Comparison of ENCODE assay signal across 9 mouse cellular contexts in genomic region chr4:153110291-153110746, GRCm38 (mm10).
DNase-seq lines count a peak whose midpoint lies in the region; ATAC-seq and TF ChIP-seq lines count a peak whose summit lies in the region.
"Had no signal": no experiment of that assay in that cellular context is flagged by ENCODE, and none has a peak within 500 bp of the region (broad histone marks: within the 10 kb centered on the region; RNA-seq: fewer than 3 reads in every experiment).

No protein-coding gene starts in this region.

- no peak overlapping the region for H3K9ac ChIP-seq in heart, postnatal 0 days (replicated peaks; ENCODE audit: low read depth, low read length)
- H3K9ac ChIP-seq: limb, embryonic 13.5 days had no signal

- TF ChIP-seq CTCF in heart, postnatal 0 days (IDR thresholded peaks at IDR 0.05; ENCODE audit: low read depth) = 0 out of 2 replicates have a peak, but pooled peaks have one; percentile 10

- H3K4me2 ChIP-seq in heart, postnatal 0 days (ENCODE audit: low read depth, low read length) = no peak overlapping the region
- H3K4me2 ChIP-seq: limb, embryonic 13.5 days had no signal

- H3K27ac ChIP-seq in heart, postnatal 0 days (ENCODE audit: low read depth) = no peak overlapping the region
- H3K27ac ChIP-seq: limb, embryonic 13.5 days had no signal

- no peak for TF ChIP-seq EP300 in heart, postnatal 0 days (IDR thresholded peaks at IDR 0.05; ENCODE audit: low read depth)

- H3K9me3 ChIP-seq in heart, postnatal 0 days (replicated peaks; ENCODE audit: control insufficient read depth, low read length) = 0 out of 2 replicates have a peak, but pooled peaks cover 8% of the 10 kb centered on the region

- ATAC-seq in heart, postnatal 0 days (ENCODE audit: insufficient read depth, low read depth) = no peak

- no peak overlapping the region for H3K4me3 ChIP-seq in heart, postnatal 0 days (ENCODE audit: low read depth, low read length)
- H3K4me3 ChIP-seq: limb, embryonic 13.5 days had no signal

- H3K27me3 ChIP-seq in heart, postnatal 0 days (ENCODE audit: control insufficient read depth, insufficient read depth, low read length) = no peaks in the 10 kb centered on the region
- H3K27me3 ChIP-seq: limb, embryonic 13.5 days had no signal

- H3K36me3 ChIP-seq in heart, postnatal 0 days (replicated peaks; ENCODE audit: control insufficient read depth, insufficient read depth, low read length) = no peaks in the 10 kb centered on the region
- H3K36me3 ChIP-seq: limb, embryonic 13.5 days had no signal

- 28% methylated on average over 16 of the region's 16 CpGs for WGBS in heart, postnatal 0 days

- H3K4me1 ChIP-seq in heart, postnatal 0 days (ENCODE audit: control insufficient read depth, insufficient read depth) = no peaks in the 10 kb centered on the region

- DNase-seq in cerebellum, postnatal 14 days = peak; percentile 44 to 45
- DNase-seq in cerebellum, adult 18-20 months = no peak
- peak; percentile 24 for DNase-seq in ES-CJ7 (ENCODE audit: low read depth, low spot score)
- DNase-seq in heart, postnatal 0 days (ENCODE audit: low spot score) = no peak
- DNase-seq in kidney, postnatal 4 days = peak; percentile 69 to 75
- peak; percentile 34 for DNase-seq in lung, postnatal 36 days
- no peak for DNase-seq in urinary bladder, postnatal 36 days (ENCODE audit: low spot score in 2 of 2)
- no peak for DNase-seq in liver

Comparison
In these comparisons a context has a peak if more than half of its experiments do, and no peak if none do; other contexts are left out.
1. DNase-seq: peak in cerebellum, postnatal 14 days (2 of 2), ES-CJ7 (single experiment), kidney, postnatal 4 days (2 of 2) and lung, postnatal 36 days (single experiment); none in cerebellum, adult 18-20 months (0 of 2), heart, postnatal 0 days (single experiment), urinary bladder, postnatal 36 days (0 of 2) and liver (single experiment).